Mouse (Mus musculus): ENCODE measurements around the gene Fxyd2. TPM values are rescaled to one million over a fixed set of nuclear protein-coding genes. Genes with fewer than 3 reads are reported as not detected.

Gene Fxyd2
- polyA plus RNA-seq, 1 experiment: 0.64 TPM

GRCm38 (mm10) chr9:45370616-45371336 lies 28.7 kb upstream of the Fxyd2 start:
- TF ChIP-seq FLI1 (IDR thresholded peaks at IDR 0.05; ENCODE audit: low read length) (no peak), GATA1 (IDR thresholded peaks at IDR 0.05; ENCODE audit: borderline replicate concordance, low read length) (no peak)
- Histone ChIP-seq H3K4me1 (peaks cover 8% of the 10 kb centered on the region), H3K9me3 (peaks cover 7% of the 10 kb centered on the region), H3K27me3 (replicated peaks) (peaks cover 98% of the 10 kb centered on the region), H3K4me3 (replicated peaks) (no peak overlapping the region), H3K36me3 (replicated peaks; ENCODE audit: low read length) (no peaks in the 10 kb centered on the region)

GRCm38 (mm10) chr9:45371337-45371707 lies 28.1 kb upstream of the Fxyd2 start:
- no peak overlapping the region for H3K4me3 ChIP-seq (replicated peaks)
- H3K27me3 ChIP-seq (replicated peaks): peaks cover 99% of the 10 kb centered on the region

DNA sequence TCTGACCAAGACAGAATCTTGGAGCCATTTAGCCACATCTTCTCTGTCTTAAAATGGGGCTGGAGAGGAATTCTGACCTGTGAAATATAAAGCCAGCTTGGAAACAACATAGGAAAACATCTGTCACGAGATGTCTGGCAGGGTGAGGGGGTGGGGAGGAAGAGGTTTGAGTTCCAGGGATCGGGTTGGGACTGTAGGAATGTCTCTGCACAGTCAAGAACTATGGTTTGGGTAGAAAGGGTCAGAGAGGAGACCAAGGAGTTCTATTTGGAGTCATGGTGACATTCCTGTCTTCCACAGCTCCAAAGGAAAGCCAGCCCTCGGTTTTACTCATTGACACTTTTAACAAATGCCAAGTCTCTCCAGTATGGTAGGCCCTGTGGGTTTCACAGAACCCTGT lies 25.6 kb upstream of the Fxyd2 start:
- peaks cover 9% of the 10 kb centered on the region for H3K4me1 ChIP-seq
- H3K9me3 ChIP-seq: no peaks in the 10 kb centered on the region
- TF ChIP-seq FLI1 (IDR thresholded peaks at IDR 0.05; ENCODE audit: low read length): no peak
- no peak for TF ChIP-seq GATA1 (IDR thresholded peaks at IDR 0.05; ENCODE audit: borderline replicate concordance, low read length)
- no peak overlapping the region for H3K4me3 ChIP-seq (replicated peaks)
- no peaks in the 10 kb centered on the region for H3K36me3 ChIP-seq (replicated peaks; ENCODE audit: low read length)
- H3K27me3 ChIP-seq (replicated peaks): peaks cover 98% of the 10 kb centered on the region

More at GRCm38 (mm10) chr9:45371337-45371707, 28.1 kb upstream of the Fxyd2 start:
- TF ChIP-seq FLI1 (IDR thresholded peaks at IDR 0.05; ENCODE audit: low read length) (no peak), GATA1 (IDR thresholded peaks at IDR 0.05; ENCODE audit: borderline replicate concordance, low read length) (no peak)
- H3K36me3 ChIP-seq (replicated peaks; ENCODE audit: low read length): no peaks in the 10 kb centered on the region
- H3K9me3 ChIP-seq: peaks cover 7% of the 10 kb centered on the region
- peaks cover 8% of the 10 kb centered on the region for H3K4me1 ChIP-seq

- TF ChIP-seq GATA1 (IDR thresholded peaks at IDR 0.05; ENCODE audit: borderline replicate concordance, low read length) (no peak), FLI1 (IDR thresholded peaks at IDR 0.05; ENCODE audit: low read length) (no peak)
- H3K4me1 ChIP-seq: peaks cover 13% of the 10 kb centered on the region
- H3K36me3 ChIP-seq (replicated peaks; ENCODE audit: low read length): no peaks in the 10 kb centered on the region
- no peak overlapping the region for H3K4me3 ChIP-seq (replicated peaks)
- no peaks in the 10 kb centered on the region for H3K9me3 ChIP-seq
- peaks cover 98% of the 10 kb centered on the region for H3K27me3 ChIP-seq (replicated peaks)
These were observed 24.4 kb upstream of the Fxyd2 start for GRCm38 (mm10) chr9:45374988-45375502.

DNA sequence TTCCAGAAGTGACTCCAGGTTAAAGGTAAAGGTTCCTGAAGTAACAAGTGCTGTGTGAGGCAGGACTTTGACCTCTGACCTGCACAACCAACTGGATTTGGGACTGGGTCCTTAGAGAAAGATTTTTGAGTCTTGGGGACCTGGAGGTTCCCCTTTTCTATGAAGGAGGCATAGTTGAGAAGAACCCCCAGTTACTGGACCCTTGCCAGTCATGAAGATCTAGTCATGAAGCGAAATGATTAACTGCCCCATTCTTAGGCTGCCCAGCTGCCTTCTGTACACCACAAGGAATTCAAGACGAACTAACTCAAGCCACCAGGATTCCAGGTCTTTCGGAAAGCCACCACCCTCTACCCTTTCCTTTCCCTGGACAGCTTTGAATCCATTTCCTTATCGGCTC lies 23.0 kb upstream of the Fxyd2 start:
- peaks cover 98% of the 10 kb centered on the region for H3K27me3 ChIP-seq (replicated peaks)
- no peaks in the 10 kb centered on the region for H3K9me3 ChIP-seq
- no peaks in the 10 kb centered on the region for H3K36me3 ChIP-seq (replicated peaks; ENCODE audit: low read length)
- no peak overlapping the region for H3K4me3 ChIP-seq (replicated peaks)
- peaks cover 11% of the 10 kb centered on the region; the same call in 1 of the 2 replicates for H3K4me1 ChIP-seq
- TF ChIP-seq FLI1 (IDR thresholded peaks at IDR 0.05; ENCODE audit: low read length): no peak

DNA sequence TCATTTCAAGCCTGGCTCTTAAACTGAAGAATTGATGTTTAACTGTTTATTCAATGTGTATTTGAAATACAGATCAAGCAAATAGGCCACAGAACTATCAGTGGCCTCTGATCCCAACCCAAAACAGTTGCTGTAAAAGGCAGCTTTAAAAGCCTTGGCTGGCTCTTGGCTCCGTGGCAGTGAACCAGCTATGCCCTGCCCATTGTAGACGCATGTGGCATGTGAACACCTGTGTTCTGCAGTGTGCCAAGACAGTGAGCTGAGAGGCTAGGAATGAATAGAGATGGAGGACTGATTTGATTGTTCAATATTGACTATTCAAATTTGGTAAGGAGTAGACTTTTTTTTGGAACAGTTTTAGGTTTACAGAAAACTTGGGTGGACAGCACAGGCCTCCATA lies 22.6 kb upstream of the Fxyd2 start:
- Histone ChIP-seq H3K36me3 (replicated peaks; ENCODE audit: low read length) (no peaks in the 10 kb centered on the region), H3K27me3 (replicated peaks) (peaks cover 98% of the 10 kb centered on the region), H3K4me1 (peaks cover 11% of the 10 kb centered on the region; the same call in 1 of the 2 replicates), H3K4me3 (replicated peaks) (no peak overlapping the region), H3K9me3 (no peaks in the 10 kb centered on the region)
- TF ChIP-seq GATA1 (IDR thresholded peaks at IDR 0.05; ENCODE audit: borderline replicate concordance, low read length): no peak
- TF ChIP-seq FLI1 (IDR thresholded peaks at IDR 0.05; ENCODE audit: low read length): no peak

DNA sequence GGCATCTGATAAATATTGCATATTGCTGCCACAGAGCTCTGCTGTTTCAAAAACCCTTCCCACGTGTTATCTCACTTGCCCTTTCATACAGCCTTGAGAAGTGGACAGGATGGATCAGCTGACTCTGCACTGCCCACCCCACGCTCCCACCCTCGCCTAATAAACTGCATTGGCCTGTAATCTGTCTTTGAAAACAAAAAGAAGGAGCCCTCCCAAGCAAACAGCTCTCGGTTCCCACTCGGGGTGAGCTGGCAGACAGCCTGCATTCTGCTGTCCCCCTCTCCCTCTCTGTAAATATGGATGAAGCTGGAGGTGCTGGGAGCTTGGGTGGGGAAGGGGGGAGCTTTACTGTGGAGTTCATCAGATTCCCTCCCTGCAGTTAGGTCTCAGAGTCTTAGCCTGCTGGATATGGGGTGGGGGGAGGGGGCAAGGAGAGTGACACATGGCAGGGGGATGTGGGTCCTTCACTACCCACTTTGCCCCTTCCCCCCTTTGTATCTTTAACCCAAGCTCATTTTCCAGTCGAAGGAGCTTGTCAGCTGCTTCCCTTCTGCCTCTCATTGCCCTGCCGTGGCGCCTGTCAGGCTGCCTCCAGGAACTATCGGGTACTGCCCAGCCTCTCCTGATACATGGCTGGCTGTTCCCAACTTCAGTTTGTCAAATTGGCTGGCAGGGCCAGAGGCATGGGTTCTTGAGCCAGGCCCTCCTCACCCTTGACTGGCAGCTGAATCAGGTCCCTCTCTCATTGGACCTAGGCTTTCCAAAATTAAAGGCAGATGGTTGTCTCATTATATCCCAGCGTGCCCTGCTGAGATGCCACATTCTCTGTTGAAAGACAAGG lies 18.8 kb upstream of the Fxyd2 start:
- Histone ChIP-seq H3K4me3 (replicated peaks) (no peak overlapping the region), H3K4me1 (peaks cover 11% of the 10 kb centered on the region; the same call in 1 of the 2 replicates), H3K27me3 (replicated peaks) (peaks cover 88% of the 10 kb centered on the region), H3K36me3 (replicated peaks; ENCODE audit: low read length) (no peaks in the 10 kb centered on the region), H3K9me3 (no peaks in the 10 kb centered on the region)
- TF ChIP-seq FLI1 (IDR thresholded peaks at IDR 0.05; ENCODE audit: low read length) (no peak), GATA1 (IDR thresholded peaks at IDR 0.05; ENCODE audit: borderline replicate concordance, low read length) (no peak)

GRCm38 (mm10) chr9:45382336-45382735 lies 17.1 kb upstream of the Fxyd2 start:
- H3K4me3 ChIP-seq (replicated peaks): no peak overlapping the region
- no peak for TF ChIP-seq GATA1 (IDR thresholded peaks at IDR 0.05; ENCODE audit: borderline replicate concordance, low read length)
- no peak for TF ChIP-seq FLI1 (IDR thresholded peaks at IDR 0.05; ENCODE audit: low read length)
- H3K9me3 ChIP-seq: no peaks in the 10 kb centered on the region
- H3K4me1 ChIP-seq: peaks cover 16% of the 10 kb centered on the region
- peaks cover 72% of the 10 kb centered on the region for H3K27me3 ChIP-seq (replicated peaks)
- no peaks in the 10 kb centered on the region for H3K36me3 ChIP-seq (replicated peaks; ENCODE audit: low read length)

GRCm38 (mm10) chr9:45382834-45383233 lies 16.6 kb upstream of the Fxyd2 start:
- Histone ChIP-seq H3K4me3 (replicated peaks) (no peak overlapping the region), H3K9me3 (no peaks in the 10 kb centered on the region), H3K4me1 (peaks cover 19% of the 10 kb centered on the region), H3K36me3 (replicated peaks; ENCODE audit: low read length) (no peaks in the 10 kb centered on the region), H3K27me3 (replicated peaks) (peaks cover 70% of the 10 kb centered on the region)
- TF ChIP-seq FLI1 (IDR thresholded peaks at IDR 0.05; ENCODE audit: low read length) (no peak), GATA1 (IDR thresholded peaks at IDR 0.05; ENCODE audit: borderline replicate concordance, low read length) (no peak)

DNA sequence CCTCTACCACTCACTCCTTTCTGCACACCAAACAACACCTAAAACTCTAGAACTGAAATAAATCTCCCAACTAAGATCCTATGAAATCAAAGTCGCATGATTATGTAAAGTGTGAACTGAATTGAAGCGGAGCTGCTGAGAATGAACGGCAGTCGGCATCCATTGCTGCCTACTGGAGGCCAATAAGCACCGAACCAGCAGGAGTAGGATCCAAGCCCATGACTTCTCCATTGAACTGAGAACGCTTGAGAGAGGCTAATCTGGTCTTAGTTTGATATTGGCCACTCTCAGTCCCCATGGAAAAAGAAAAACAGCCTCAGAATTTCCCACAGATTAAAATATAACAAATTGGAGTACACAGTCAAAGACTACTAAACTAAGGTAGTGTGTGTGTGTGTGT lies 15.6 kb upstream of the Fxyd2 start:
- TF ChIP-seq FLI1 (IDR thresholded peaks at IDR 0.05; ENCODE audit: low read length) (no peak), GATA1 (IDR thresholded peaks at IDR 0.05; ENCODE audit: borderline replicate concordance, low read length) (no peak)
- Histone ChIP-seq H3K4me3 (replicated peaks) (no peak overlapping the region), H3K4me1 (peaks cover 27% of the 10 kb centered on the region), H3K9me3 (no peaks in the 10 kb centered on the region), H3K27me3 (replicated peaks) (peaks cover 64% of the 10 kb centered on the region), H3K36me3 (replicated peaks; ENCODE audit: low read length) (no peaks in the 10 kb centered on the region)

Data from megakaryocyte, embryonic 14.5 days (primary cell).